Mouse (Mus musculus) heart, embryonic 10.5 days (tissue): ENCODE results near the gene Rab21. TPM values are rescaled to one million over a fixed set of nuclear protein-coding genes. Genes with fewer than 3 reads are reported as not detected.
A peak's percentile ranks its signal among the peaks of the same experiment; 100 is the strongest.
"Not testable (repeated sequence)": the region's sequence is repeated elsewhere in the genome, so short reads cannot be mapped to it uniquely, and the experiment has no call there.

Source experiments
- DNase-seq: peaks from one replicate; pipeline ENCODE4 v3.0.0-alpha.2; 2017; ENCODE audit warnings: low spot score
- H3K27ac ChIP-seq: fragments of 300-500 bp; sonication (generic); 2 replicates; pipeline ENCODE4 v1.5.1; 2016; ENCODE audit warnings: mild to moderate bottlenecking
- H3K27me3 ChIP-seq: fragments of 300-500 bp; sonication (generic); 2 replicates; pipeline ENCODE4 v1.6.1; 2016; ENCODE audit warnings: mild to moderate bottlenecking; ENCODE audit not compliant: poor library complexity, insufficient read depth, severe bottlenecking
- H3K36me3 ChIP-seq: fragments of 300-500 bp; sonication (generic); 2 replicates; pipeline ENCODE4 v1.6.1; 2016; ENCODE audit warnings: mild to moderate bottlenecking, moderate library complexity
- H3K4me1 ChIP-seq: fragments of 300-500 bp; sonication (generic); 2 replicates; pipeline ENCODE4 v1.6.1; 2016; ENCODE audit warnings: mild to moderate bottlenecking
- H3K4me3 ChIP-seq: fragments of 300-500 bp; sonication (generic); 2 replicates; pipeline ENCODE4 v1.5.1; 2016; ENCODE audit warnings: mild to moderate bottlenecking, moderate library complexity
- H3K9me3 ChIP-seq: fragments of 300-500 bp; sonication (generic); 2 replicates; pipeline ENCODE4 v1.6.1; 2016; ENCODE audit warnings: mild to moderate bottlenecking, moderate library complexity
- WGBS: fragments of 180-500 bp; shearing (Covaris S2); methylation state at CpG from one replicate; pipeline ENCODE4 v1.1.7; 2016; 5-methylcytosine and 5-hydroxymethylcytosine counted together
- polyA plus RNA-seq: library from polyadenylated mRNA; unstranded; fragments of >200 nt; fragmentation: Nextera tagmentation; extraction: Ambion mirVana; gene quantifications from 2 replicates; pipeline ENCODE4 v1.2.1, GENCODE M21; 2016

The Rab21 gene
- polyA plus RNA-seq, 1 experiment from 2014 or later, result 3.6 TPM

- H3K36me3 ChIP-seq, result peaks cover 18% of the 10 kb centered on the region
- H3K27me3 ChIP-seq, result no peaks in the 10 kb centered on the region
- no peaks in the 10 kb centered on the region for H3K9me3 ChIP-seq
- no peaks in the 10 kb centered on the region for H3K4me1 ChIP-seq
- no peak overlapping the region for H3K4me3 ChIP-seq
- 76% methylated on average over 6 of the region's 6 CpGs for WGBS
- DNase-seq, result no peak
- H3K27ac ChIP-seq, result no peak overlapping the region
Measured at GRCm38 (mm10) chr10:115348131-115348530, 32.7 kb upstream of the Rab21 start.

DNA sequence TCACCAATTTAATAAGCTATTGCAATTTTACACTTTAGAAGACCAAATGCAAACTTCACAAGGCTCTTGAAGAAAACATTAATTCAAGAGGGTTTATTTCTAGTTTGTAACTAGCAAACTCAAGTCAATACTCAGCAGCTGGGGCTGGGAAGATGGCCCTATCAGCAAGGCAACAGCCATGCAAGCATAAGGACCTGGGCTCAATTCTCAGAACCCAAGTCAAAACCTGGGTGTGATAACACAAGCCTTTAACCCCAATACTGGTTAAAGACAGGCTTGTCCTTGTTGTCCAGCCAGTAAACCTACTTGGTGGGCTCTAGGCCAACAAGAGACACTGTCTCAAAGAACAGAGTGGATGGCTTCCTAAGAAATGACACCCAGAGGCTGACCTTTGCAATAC lies 31.1 kb upstream of the Rab21 start:
- no peak for DNase-seq
- Histone ChIP-seq H3K4me3 (no peak overlapping the region), H3K27me3 (no peaks in the 10 kb centered on the region), H3K36me3 (peaks cover 28% of the 10 kb centered on the region), H3K4me1 (no peaks in the 10 kb centered on the region), H3K27ac (no peak overlapping the region), H3K9me3 (no peaks in the 10 kb centered on the region)

- H3K36me3 ChIP-seq, result peaks cover 39% of the 10 kb centered on the region
- no peaks in the 10 kb centered on the region for H3K9me3 ChIP-seq
- DNase-seq, result peak; percentile 27
- no peak overlapping the region for H3K4me3 ChIP-seq
- no peak overlapping the region for H3K27ac ChIP-seq
- H3K4me1 ChIP-seq, result no peaks in the 10 kb centered on the region
- WGBS, result 83% methylated on average over 4 of the region's 4 CpGs
- no peaks in the 10 kb centered on the region for H3K27me3 ChIP-seq
Measured at GRCm38 (mm10) chr10:115342771-115343425, 27.5 kb upstream of the Rab21 start.

GRCm38 (mm10) chr10:115339820-115340328 lies 24.5 kb upstream of the Rab21 start:
- Histone ChIP-seq H3K27me3 (no peaks in the 10 kb centered on the region), H3K4me1 (no peaks in the 10 kb centered on the region), H3K27ac (no peak overlapping the region), H3K4me3 (no peak overlapping the region), H3K9me3 (no peaks in the 10 kb centered on the region), H3K36me3 (peaks cover 25% of the 10 kb centered on the region; the same call in 1 of the 2 replicates)
- no peak for DNase-seq
- 85% methylated on average over 7 of the region's 7 CpGs for WGBS

DNA sequence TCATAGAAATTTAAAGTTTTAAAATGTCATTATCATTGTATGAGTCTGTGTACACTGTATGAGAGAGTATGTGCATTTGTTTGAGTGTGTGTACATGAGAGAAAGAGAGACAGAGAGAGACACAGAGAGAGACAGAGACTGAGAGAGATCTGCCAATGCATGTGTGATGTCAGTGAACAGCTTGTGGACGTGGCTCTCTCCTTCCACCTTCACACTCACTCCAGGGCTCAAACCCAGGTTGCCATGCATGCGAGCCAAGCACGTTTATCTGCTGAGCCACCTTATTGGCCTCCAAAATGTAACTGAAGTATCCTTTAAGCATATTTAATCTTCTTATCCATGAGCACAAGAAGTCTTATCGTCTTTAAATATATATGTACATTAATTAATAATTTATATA lies 21.5 kb upstream of the Rab21 start:
- Histone ChIP-seq H3K36me3 (peaks cover 13% of the 10 kb centered on the region; the same call in 1 of the 2 replicates), H3K9me3 (no peaks in the 10 kb centered on the region), H3K27ac (no peak overlapping the region), H3K27me3 (no peaks in the 10 kb centered on the region), H3K4me3 (no peak overlapping the region), H3K4me1 (no peaks in the 10 kb centered on the region; the same call in 1 of the 2 replicates)
- WGBS, result 73% methylated on average over 4 of the region's 4 CpGs
- DNase-seq, result no peak

DNA sequence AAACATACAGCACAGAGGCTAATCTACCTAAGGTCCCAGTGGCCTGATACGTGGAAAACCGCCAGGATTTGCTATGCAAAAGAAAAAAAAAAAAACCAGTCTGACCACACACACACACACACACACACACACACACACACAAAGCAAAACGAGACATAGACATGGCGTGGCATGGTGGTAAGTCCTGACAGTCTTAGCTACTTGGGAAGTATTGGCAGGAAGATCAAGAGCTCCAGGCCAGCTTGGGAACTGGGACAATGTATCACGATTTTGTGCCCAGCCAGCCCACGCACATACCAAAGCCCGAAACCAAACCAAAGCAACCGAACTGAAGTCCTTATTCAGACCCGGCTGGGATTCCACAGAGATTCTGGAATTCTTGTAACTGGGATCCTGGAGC lies 18.1 kb upstream of the Rab21 start:
- H3K27ac ChIP-seq, result no peak overlapping the region
- H3K36me3 ChIP-seq, result no peaks in the 10 kb centered on the region
- H3K4me3 ChIP-seq, result no peak overlapping the region
- DNase-seq, result peak; percentile 52
- H3K9me3 ChIP-seq, result no peaks in the 10 kb centered on the region
- WGBS, result 75% methylated on average over 9 of the region's 9 CpGs
- no peaks in the 10 kb centered on the region for H3K27me3 ChIP-seq
- H3K4me1 ChIP-seq, result no peaks in the 10 kb centered on the region; the same call in 1 of the 2 replicates

- H3K9me3 ChIP-seq, result no peaks in the 10 kb centered on the region
- no peak for DNase-seq
- no peaks in the 10 kb centered on the region; the same call in 1 of the 2 replicates for H3K4me1 ChIP-seq
- H3K4me3 ChIP-seq, result no peak overlapping the region
- 65% methylated on average over 4 of the region's 4 CpGs for WGBS
- no peaks in the 10 kb centered on the region for H3K36me3 ChIP-seq
- no peak overlapping the region for H3K27ac ChIP-seq
- H3K27me3 ChIP-seq, result no peaks in the 10 kb centered on the region
Measured at GRCm38 (mm10) chr10:115332997-115333396, 17.6 kb upstream of the Rab21 start.

DNA sequence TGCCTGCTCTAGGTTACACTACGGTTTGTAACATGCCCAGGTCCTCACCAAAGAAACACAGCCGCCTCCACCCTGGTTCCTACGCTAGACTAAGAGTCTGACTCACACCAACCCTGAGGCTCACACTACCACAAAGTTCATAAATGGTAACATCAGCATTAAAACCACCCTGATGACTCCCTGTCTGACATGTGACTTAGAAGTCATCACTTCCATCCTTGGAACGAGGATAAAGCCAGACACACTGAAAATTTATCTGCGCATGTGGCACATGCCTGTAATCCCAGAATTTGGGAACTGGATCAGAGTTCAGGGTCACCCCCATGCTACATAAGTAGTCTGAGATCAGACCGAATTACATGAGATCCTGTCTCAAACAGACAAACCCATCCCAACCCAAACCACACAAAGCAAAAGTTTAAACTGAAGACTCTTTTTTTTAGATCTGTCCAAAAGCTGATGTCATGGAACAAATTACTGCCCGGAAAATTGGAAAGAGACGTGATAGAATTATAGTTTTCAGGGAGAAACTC lies 17.1 kb upstream of the Rab21 start:
- peak; percentile 41 for DNase-seq
- 78% methylated on average over 8 of the region's 8 CpGs for WGBS
- Histone ChIP-seq H3K4me3 (no peak overlapping the region), H3K27me3 (no peaks in the 10 kb centered on the region), H3K27ac (no peak overlapping the region), H3K9me3 (no peaks in the 10 kb centered on the region), H3K36me3 (no peaks in the 10 kb centered on the region), H3K4me1 (no peaks in the 10 kb centered on the region; the same call in 1 of the 2 replicates)

DNA sequence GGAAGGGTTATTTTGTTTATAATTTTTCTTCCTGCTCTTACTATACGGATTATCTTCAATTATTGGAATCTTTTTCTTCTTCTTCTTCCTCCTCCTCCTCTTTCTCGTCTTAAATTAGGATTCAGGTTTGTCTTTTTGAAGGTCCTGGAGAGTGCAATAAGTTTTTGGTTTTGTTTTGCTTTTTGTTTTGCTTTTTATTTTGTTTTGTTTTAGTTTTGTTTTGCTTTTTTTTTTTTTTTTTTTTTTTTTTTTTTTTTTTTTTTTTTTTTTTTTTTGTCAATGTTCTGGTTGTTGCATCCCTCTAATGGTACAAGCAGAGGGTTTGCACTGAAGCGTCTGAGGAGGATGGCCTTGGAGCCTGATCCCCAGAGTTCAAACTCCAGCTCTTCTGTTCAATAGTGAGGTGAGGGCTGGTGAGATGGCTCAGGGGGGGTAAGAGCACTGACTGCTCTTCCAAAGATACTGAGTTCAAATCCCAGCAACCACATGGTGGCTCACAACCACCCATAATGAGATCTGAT lies 13.7 kb upstream of the Rab21 start:
- Histone ChIP-seq H3K27ac (no peak overlapping the region), H3K4me1 (no peaks in the 10 kb centered on the region; the same call in 1 of the 2 replicates), H3K27me3 (no peaks in the 10 kb centered on the region), H3K4me3 (no peak overlapping the region), H3K36me3 (no peaks in the 10 kb centered on the region), H3K9me3 (no peaks in the 10 kb centered on the region)
- WGBS, result 68% methylated on average over 3 of the region's 3 CpGs
- no peak for DNase-seq

DNA sequence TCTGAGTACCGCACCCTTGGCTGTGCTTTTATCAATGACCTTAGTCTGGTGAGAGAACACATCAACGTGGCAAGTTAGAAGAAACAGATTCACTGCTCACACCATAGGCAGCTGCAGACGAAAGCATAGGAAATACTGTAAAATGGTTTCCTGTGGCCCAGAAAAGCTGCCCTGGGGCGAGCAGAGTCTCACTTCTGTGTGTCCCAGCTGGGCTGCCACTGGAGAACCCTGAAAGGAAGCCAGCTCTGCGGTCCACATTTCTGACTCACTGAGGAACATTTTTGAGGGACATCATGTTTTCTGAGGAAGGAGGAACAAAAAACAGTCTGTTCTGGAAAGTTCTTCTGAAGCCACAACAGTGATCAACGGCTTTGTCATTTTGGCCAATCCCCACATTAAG lies 13.1 kb upstream of the Rab21 start:
- 67% methylated on average over 6 of the region's 6 CpGs for WGBS
- H3K9me3 ChIP-seq, result no peaks in the 10 kb centered on the region
- no peak overlapping the region for H3K4me3 ChIP-seq
- no peak overlapping the region for H3K27ac ChIP-seq
- DNase-seq, result peak; percentile 52
- H3K27me3 ChIP-seq, result no peaks in the 10 kb centered on the region
- no peaks in the 10 kb centered on the region for H3K36me3 ChIP-seq
- H3K4me1 ChIP-seq, result no peaks in the 10 kb centered on the region; the same call in 1 of the 2 replicates

DNA sequence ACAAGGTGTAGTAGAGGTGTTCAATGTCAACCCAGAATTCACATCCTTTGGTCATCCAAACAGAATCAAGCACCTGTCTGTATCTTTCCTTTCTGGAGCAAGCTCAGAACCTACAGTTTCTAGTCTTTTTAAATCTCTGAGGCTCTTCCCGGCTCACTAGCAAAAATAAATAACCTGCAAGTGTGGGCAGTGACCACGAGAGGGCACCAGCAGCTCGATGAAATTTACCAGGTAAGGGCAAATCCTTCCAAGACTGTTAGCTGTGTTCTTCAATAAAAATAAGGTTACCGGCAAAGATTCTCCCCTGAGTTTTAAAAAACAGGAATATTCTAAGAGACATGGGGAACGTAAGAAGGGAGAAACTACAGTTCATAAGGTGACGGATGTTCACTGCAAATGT lies 7.9 kb upstream of the Rab21 start:
- Histone ChIP-seq H3K9me3 (no peaks in the 10 kb centered on the region), H3K4me3 (no peak overlapping the region), H3K36me3 (no peaks in the 10 kb centered on the region), H3K27me3 (no peaks in the 10 kb centered on the region), H3K27ac (no peak overlapping the region), H3K4me1 (no peaks in the 10 kb centered on the region)
- DNase-seq, result peak; percentile 75
- WGBS, result 10% methylated on average over 6 of the region's 6 CpGs

DNA sequence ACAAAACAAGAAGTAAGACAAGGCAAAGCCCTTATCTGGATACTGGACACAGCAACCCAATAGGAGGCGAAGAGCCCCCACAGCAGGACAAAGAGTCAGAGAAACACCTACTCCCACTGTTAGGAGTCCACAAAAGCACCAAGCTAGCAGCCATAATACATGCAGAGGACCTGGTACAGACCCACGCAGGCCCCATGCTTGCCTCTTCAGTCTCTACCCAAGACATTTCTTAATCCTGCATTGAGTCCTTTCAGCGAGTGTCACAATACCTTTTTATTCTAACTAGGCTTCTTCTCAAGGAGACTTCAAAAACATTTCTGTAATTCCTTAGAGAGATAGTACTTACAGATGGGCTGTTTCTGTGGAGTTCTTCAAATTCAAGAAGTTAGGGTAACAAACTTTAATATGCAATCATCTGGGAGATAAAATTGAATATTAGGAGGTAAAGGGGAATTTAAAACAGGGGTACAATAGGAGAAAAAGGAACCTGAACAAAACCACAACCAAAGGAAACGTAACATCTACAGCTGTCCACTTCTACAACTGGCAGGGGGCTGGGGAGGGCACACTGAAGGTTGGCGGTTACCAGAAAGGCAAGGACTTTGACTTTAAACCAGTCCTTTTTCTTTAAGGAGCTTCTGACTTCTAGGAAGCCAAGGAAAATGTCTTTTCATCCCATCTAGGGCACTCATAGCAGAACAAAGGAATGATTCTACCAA lies 6.1 kb upstream of the Rab21 start:
- peak; percentile 53 for DNase-seq
- Histone ChIP-seq H3K4me3 (no peak overlapping the region), H3K36me3 (no peaks in the 10 kb centered on the region), H3K9me3 (no peaks in the 10 kb centered on the region), H3K27ac (no peak overlapping the region), H3K4me1 (peaks cover under 1% of the 10 kb centered on the region; the same call in 1 of the 2 replicates), H3K27me3 (no peaks in the 10 kb centered on the region)
- WGBS, result 76% methylated on average over 5 of the region's 5 CpGs

DNA sequence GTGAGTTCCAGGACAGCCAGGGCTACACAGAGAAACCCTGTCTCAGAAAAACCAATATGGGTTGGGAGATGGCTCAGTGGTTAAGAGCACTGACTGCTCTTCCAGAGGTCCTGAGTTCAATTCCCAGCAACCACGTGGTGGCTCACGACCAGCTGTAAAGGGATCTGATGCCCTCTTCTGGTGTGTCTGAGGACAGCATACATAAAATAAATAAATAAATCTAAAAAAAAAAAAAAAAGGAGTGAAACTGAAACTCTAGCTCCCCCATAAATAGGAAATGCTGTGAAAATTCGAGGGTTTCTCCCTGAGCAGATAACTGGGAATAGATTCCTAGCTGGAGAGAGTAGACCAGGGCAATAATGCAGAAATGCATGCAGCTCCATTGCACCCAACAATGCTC lies 3.0 kb upstream of the Rab21 start:
- not testable (repeated sequence) for H3K4me3 ChIP-seq, H3K27ac ChIP-seq, H3K27me3 ChIP-seq, H3K36me3 ChIP-seq, H3K9me3 ChIP-seq
- peak; percentile 30 for DNase-seq
- WGBS, result 58% methylated on average over 3 of the region's 3 CpGs
- peaks cover 11% of the 10 kb centered on the region for H3K4me1 ChIP-seq
